Mouse (Mus musculus) hindbrain, embryonic 14.5 days (tissue): Measurements from ENCODE around the gene Zfp61. TPM values are rescaled to one million over a fixed set of nuclear protein-coding genes. Genes with fewer than 3 reads are reported as not detected.
A peak's percentile ranks its signal among the peaks of the same experiment; 100 is the strongest.

Experiments
- ATAC-seq: fragments of 200-750 bp; cut with Nextera tagmentation; 2 replicates; pipeline ENCODE4 v1.8.0; 2017; ENCODE audit warnings: moderate number of reproducible peaks, mild to moderate bottlenecking, moderate TSS enrichment, moderate library complexity; ENCODE audit not compliant: low FRiP score
- DNase-seq: peaks from one replicate; pipeline ENCODE4 v3.0.0-alpha.2; 2015; ENCODE audit warnings: low spot score
- H3K27ac ChIP-seq: fragments of 300-500 bp; sonication (generic); 2 replicates; pipeline ENCODE4 v1.5.1; 2014; ENCODE audit warnings: mild to moderate bottlenecking, moderate library complexity
- H3K27me3 ChIP-seq: fragments of 300-500 bp; sonication (generic); 2 replicates; pipeline ENCODE4 v1.6.1; 2014; ENCODE audit warnings: mild to moderate bottlenecking, low read length, mixed read lengths; ENCODE audit not compliant: control insufficient read depth, insufficient read depth
- H3K36me3 ChIP-seq: fragments of 300-500 bp; sonication (generic); replicated peaks from 2 replicates; pipeline ENCODE4 v1.6.1; 2014; ENCODE audit not compliant: control insufficient read depth, insufficient read depth
- H3K4me1 ChIP-seq: fragments of 300-500 bp; sonication (generic); replicated peaks from 2 replicates; pipeline ENCODE4 v1.6.1; 2014; ENCODE audit warnings: antibody characterized with exemption, low read length, mixed read lengths; ENCODE audit not compliant: control insufficient read depth, insufficient read depth
- H3K4me2 ChIP-seq: fragments of 300-500 bp; sonication (generic); replicated peaks from 2 replicates; pipeline ENCODE4 v1.6.1; 2014; ENCODE audit warnings: mild to moderate bottlenecking, moderate library complexity
- H3K4me3 ChIP-seq: fragments of 300-500 bp; sonication (generic); replicated peaks from 2 replicates; pipeline ENCODE4 v1.5.1; 2014; ENCODE audit warnings: mild to moderate bottlenecking, low read length
- H3K9ac ChIP-seq: fragments of 300-500 bp; sonication (generic); 2 replicates; pipeline ENCODE4 v1.6.1; 2014
- H3K9me3 ChIP-seq: fragments of 300-500 bp; sonication (generic); 2 replicates; pipeline ENCODE4 v1.6.1; 2016; ENCODE audit warnings: low read length; ENCODE audit not compliant: control insufficient read depth
- WGBS: fragments of 180-500 bp; shearing (Covaris S2); extraction: QIAGEN DNeasy Blood & Tissue Kit; methylation state at CpG from one replicate; pipeline ENCODE4 v1.1.7; 2014; 5-methylcytosine and 5-hydroxymethylcytosine counted together
- polyA plus RNA-seq: library from polyadenylated mRNA; unstranded; fragments of >200 nt; fragmentation: Nextera tagmentation; extraction: Ambion mirVana; gene quantifications from 2 replicates; pipeline ENCODE4 v1.2.1, GENCODE M21; 2014

The Zfp61 gene
- polyA plus RNA-seq, 1 experiment from 2014 or later, result 34.0 TPM

DNA sequence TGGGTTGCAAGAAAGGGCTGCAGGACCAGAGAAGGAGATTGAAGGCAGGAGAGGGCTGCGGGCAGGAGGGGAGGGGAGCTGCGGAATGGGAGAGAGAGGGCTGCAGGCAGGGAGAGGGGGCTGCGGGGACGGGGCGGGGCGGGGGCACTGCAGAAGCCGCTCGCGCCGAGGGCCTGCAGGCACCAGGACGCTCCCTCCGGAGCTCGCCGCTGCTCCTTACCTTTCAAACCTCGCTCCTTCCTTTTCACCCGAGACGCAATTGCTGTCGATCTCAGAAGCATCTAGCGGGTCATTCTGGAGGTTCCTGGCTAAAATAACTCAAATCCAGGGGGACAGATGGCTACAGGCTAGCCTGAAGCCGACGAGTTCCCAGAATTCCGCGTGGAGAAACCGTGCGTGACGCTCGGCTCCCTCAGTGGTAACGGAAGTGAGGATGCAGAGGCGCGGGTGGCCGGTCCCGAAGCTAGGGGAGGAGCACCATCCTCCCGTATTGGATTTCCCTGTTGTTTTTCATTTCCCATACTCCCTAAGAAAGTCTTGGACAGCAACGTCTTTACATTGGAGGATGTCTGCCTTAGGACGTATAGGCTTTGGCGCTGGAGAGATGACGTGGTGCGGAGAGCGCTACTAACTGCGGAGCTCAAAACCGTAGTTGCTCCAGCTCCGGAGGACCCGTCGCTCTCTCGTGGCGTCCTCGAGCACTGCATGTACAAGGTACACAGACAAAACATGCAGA lies 1.9 kb downstream of the Zfp61 start:
- H3K9ac ChIP-seq, result peak overlapping the region; percentile 66
- no peaks in the 10 kb centered on the region for H3K27me3 ChIP-seq
- peaks cover 61% of the 10 kb centered on the region for H3K36me3 ChIP-seq
- H3K9me3 ChIP-seq, result no peaks in the 10 kb centered on the region
- peak overlapping the region; percentile 60 for H3K4me3 ChIP-seq
- WGBS, result under 1% methylated on average over 44 of the region's 47 CpGs
- H3K27ac ChIP-seq, result peak overlapping the region; percentile 88
- peak; percentile 93 for DNase-seq
- H3K4me2 ChIP-seq, result peak overlapping the region; percentile 90
- peaks cover 20% of the 10 kb centered on the region for H3K4me1 ChIP-seq
- ATAC-seq, result peak; percentile 92

DNA sequence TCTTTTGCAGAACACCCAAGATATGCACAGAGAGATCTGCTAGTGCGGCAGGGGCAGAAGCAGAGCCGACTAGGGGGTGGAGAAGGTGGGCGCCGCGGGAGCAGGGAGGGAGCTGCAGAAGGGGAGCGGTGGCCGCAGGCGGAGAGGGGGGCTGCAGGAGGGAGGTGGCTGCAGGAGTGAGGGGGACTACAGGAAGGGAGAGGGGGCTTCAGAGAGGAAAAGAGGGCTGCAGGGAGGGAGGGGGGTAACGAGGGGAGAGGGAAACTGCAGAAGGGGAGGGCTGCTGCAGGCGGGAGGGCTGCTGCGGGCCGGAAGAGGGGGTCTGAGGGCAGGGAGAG lies 2.4 kb downstream of the Zfp61 start:
- H3K4me3 ChIP-seq, result peak overlapping the region; percentile 60
- no peak for DNase-seq
- peak overlapping the region; percentile 90 for H3K4me2 ChIP-seq
- WGBS, result under 1% methylated on average over 12 of the region's 12 CpGs
- peak overlapping the region; percentile 88 for H3K27ac ChIP-seq
- H3K36me3 ChIP-seq, result peaks cover 63% of the 10 kb centered on the region
- peak overlapping the region; percentile 66 for H3K9ac ChIP-seq
- no peaks in the 10 kb centered on the region for H3K9me3 ChIP-seq
- H3K4me1 ChIP-seq, result peaks cover 20% of the 10 kb centered on the region
- ATAC-seq, result peak; percentile 14; the same call in 1 of the 2 replicates
- H3K27me3 ChIP-seq, result no peaks in the 10 kb centered on the region

DNA sequence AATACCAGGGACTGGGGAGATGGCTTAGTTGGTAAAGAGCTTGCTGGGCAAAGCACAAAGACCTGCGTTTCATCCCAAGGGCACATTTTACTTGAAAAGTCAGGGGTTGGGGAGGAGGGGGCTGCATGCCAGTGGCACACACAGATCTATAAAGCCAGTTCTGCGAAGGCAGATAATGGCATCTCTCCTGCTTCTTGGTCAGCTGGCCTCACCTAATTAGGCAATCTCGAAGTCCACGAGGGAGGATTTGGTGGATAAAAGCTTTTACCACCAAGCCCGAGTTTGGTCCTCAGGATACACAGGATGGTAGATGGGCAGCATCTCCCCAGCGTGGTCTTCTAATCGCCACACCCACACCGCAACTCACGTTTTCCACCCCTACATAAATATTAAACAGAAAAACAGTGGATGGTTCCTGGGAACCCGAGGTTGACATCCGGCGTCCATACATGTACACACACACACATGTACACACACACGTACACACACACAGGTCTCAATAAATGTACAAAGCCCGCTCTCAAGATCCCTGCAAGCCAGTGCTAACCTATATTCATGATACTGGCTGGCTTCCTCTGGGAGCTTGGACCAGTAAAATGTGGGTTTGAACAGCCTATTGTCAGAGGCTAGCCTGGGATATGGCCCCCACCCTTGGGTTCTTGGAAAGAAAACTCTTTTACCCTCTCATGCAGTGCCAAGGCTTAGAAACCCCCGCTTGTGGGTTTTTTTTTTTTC lies 3.5 kb downstream of the Zfp61 start:
- DNase-seq (no peak), ATAC-seq (no peak)
- H3K4me2 ChIP-seq, result peak overlapping the region; percentile 90
- H3K27ac ChIP-seq, result no peak overlapping the region
- peaks cover 20% of the 10 kb centered on the region for H3K4me1 ChIP-seq
- no peaks in the 10 kb centered on the region for H3K9me3 ChIP-seq
- H3K4me3 ChIP-seq, result peak overlapping the region; percentile 60; the same call in 1 of the 2 replicates
- 94% methylated on average over 15 of the region's 15 CpGs for whole genome bisulfite sequencing
- H3K27me3 ChIP-seq, result no peaks in the 10 kb centered on the region
- H3K9ac ChIP-seq, result no peak overlapping the region
- peaks cover 61% of the 10 kb centered on the region for H3K36me3 ChIP-seq

DNA sequence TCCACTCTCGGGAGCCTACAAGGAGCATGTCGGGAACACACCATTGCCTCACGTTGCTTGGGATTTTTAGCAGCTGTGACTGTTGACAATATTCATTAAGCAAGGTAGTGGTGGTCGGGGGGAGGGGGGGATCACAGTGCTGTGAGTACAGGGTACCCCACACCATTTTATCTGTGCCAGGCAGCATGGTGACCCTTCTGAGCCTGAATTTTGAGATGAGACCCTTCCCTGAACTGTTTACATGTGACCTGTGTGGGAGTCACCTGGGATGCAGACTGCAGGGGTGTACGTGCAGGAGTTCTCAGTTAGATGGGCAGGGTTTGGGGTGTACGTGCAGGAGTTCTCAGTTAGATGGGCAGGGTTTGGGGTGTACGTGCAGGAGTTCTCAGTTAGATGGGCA lies 4.6 kb downstream of the Zfp61 start:
- Histone ChIP-seq H3K4me1 (peaks cover 20% of the 10 kb centered on the region), H3K9ac (no peak overlapping the region), H3K36me3 (peaks cover 61% of the 10 kb centered on the region), H3K4me3 (no peak overlapping the region), H3K27me3 (no peaks in the 10 kb centered on the region), H3K4me2 (no peak overlapping the region), H3K9me3 (no peaks in the 10 kb centered on the region), H3K27ac (no peak overlapping the region)
- DNase-seq, result no peak
- no peak for ATAC-seq
- WGBS, result 98% methylated on average over 7 of the region's 7 CpGs

DNA sequence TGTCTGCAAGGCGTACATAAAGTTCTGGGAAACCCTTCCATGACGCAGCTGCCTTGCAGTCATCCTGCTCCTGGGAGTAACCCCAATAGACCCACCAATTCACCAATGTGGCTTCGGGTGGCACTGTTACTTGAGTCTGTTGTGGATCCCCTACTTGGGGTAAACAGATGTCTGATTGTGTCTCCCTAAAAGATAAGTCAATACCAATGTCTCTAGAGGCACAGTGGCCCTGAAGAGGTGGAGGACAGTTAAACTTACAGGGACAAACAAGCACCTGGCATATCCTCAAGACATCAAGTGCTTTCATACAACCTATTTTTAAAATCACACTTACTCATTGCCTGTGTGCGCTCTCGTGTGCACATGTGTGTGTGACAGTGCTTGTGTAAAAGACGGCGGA lies 5.7 kb downstream of the Zfp61 start:
- peaks cover 70% of the 10 kb centered on the region for H3K36me3 ChIP-seq
- 97% methylated on average over 7 of the region's 7 CpGs for WGBS
- no peak overlapping the region for H3K4me3 ChIP-seq
- H3K9ac ChIP-seq, result no peak overlapping the region
- no peaks in the 10 kb centered on the region for H3K27me3 ChIP-seq
- no peaks in the 10 kb centered on the region for H3K9me3 ChIP-seq
- ATAC-seq (no peak), DNase-seq (no peak)
- no peak overlapping the region for H3K4me2 ChIP-seq
- H3K27ac ChIP-seq, result no peak overlapping the region
- H3K4me1 ChIP-seq, result peaks cover 15% of the 10 kb centered on the region

DNA sequence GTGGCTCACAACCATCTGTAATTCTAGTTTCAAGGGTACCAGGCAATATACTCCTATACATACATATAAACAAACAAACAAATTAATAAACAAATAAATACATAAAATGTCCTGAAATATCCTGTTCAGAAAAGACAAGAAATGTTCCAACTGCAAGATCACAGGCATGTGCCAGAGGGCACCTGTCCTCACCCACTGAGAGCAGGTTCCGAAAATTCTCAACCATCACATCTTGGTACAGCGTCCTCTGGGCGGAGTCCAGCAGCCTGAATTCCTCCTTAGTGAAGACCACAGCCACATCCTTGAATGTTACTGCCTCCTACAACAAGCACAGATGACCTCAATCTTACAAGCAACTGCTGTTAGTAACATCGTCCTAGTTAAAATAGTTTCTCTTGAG lies 6.3 kb downstream of the Zfp61 start:
- Histone ChIP-seq H3K4me3 (no peak overlapping the region), H3K4me2 (no peak overlapping the region), H3K9me3 (no peaks in the 10 kb centered on the region), H3K4me1 (peaks cover 9% of the 10 kb centered on the region), H3K27ac (no peak overlapping the region), H3K27me3 (no peaks in the 10 kb centered on the region), H3K36me3 (peaks cover 76% of the 10 kb centered on the region), H3K9ac (no peak overlapping the region)
- DNase-seq (no peak), ATAC-seq (no peak)
- 96% methylated on average over 4 of the region's 4 CpGs for WGBS

DNA sequence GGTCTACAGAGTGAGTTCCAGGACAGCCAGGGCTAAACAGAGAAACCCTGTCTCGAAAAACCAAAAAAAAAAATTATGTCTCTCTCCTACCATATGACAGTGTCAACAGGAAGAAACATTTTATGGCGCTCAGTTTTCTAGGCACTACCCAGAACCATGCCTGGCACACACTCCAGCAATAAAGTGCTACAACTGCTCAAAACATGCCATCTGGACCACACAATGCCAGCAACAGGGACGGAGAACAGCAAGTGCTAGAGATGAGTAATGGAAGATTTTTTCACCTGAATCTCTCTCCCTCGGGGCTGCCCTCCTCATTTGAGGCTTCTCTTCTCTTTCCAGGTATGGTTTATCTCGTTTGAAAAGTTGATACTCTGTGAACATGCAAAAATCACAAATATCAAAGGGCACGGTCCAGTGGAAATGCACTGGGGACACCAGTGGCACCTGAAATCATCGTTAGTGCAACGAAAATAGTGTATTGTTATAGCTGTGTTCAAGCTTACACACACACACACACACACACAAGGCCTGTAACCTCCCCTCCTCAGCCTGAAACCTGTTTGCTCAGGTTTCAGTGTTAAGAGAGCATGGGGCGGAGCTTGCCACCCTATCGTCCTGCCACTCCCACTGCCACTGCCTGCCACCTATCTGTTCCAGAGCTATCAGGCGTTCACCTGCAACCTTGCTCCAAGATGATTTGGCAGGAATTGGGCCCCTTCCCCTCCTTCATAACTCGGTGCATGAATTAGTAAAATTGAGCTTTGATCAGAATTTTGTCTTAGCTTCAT lies 7.8 kb downstream of the Zfp61 start:
- Histone ChIP-seq H3K4me2 (no peak overlapping the region), H3K9me3 (no peaks in the 10 kb centered on the region), H3K27ac (no peak overlapping the region), H3K27me3 (no peaks in the 10 kb centered on the region), H3K4me1 (peaks cover 6% of the 10 kb centered on the region), H3K9ac (no peak overlapping the region), H3K4me3 (no peak overlapping the region), H3K36me3 (peaks cover 88% of the 10 kb centered on the region)
- DNase-seq (no peak), ATAC-seq (no peak)
- 90% methylated on average over 12 of the region's 12 CpGs for WGBS

DNA sequence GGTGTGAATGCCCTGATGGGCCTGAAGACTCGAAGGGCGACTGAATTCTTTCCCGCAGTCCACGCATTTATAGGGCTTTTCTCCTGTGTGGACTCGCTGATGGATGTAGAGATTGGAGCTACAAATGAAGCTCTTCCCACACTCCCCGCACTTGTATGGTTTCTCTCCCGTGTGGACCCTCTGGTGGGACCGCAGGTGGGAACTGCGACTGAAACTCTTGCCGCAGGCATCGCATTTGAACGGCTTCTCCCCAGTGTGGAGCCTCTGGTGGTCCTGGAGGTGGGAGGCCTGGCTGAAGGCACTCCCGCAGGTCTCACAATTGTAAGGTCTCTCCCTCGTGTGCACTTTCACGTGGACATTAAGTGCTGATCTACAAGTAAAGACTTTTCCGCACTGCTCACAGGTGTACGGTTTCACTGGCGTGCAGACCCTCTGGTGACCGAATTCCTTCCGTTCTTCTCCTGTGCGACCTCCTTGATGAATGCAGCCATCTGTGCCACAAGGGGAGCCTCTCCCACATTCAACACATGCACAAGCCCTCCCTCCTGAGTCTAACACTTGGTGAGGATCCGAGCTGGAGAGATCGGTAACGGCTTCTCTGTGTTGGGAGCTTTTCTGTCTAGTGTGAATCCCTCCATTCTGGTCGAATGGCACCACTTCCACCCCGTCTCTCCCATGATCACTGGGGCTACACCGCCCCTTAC lies 9.5 kb downstream of the Zfp61 start:
- Histone ChIP-seq H3K4me2 (no peak overlapping the region), H3K4me1 (no peaks in the 10 kb centered on the region), H3K4me3 (no peak overlapping the region), H3K9ac (no peak overlapping the region), H3K27ac (no peak overlapping the region), H3K27me3 (no peaks in the 10 kb centered on the region), H3K36me3 (peaks cover 91% of the 10 kb centered on the region), H3K9me3 (no peaks in the 10 kb centered on the region)
- DNase-seq (no peak), ATAC-seq (no peak)
- 90% methylated on average over 27 of the region's 27 CpGs for WGBS
